Mouse (Mus musculus) lung, postnatal 14 days (tissue): ENCODE measurements around the gene March7.

Experiments used
- DNase-seq: peaks from one replicate; pipeline ENCODE4 v3.0.0; 2021

Gene March7

GRCm38 (mm10) chr2:60289451-60289850, 79.8 kb downstream of the March7 start:
- DNase-seq, result no peak

GRCm38 (mm10) chr2:60291381-60291780, 81.7 kb downstream of the March7 start:
- DNase-seq, result no peak

GRCm38 (mm10) chr2:60298266-60298665, 88.6 kb downstream of the March7 start:
- no peak for DNase-seq

GRCm38 (mm10) chr2:60299323-60299722, 89.6 kb downstream of the March7 start:
- DNase-seq, result no peak
